Mouse (Mus musculus) CH12.LX (cell line): ENCODE data around the gene Birc7. TPM values are rescaled to one million over a fixed set of nuclear protein-coding genes. Genes with fewer than 3 reads are reported as not detected.

Source experiments
- DNase-seq: peaks from one replicate; pipeline ENCODE4 v3.0.0-alpha.2; 2013; ENCODE audit errors: extremely low read depth
- H3K27ac ChIP-seq: 2 replicates; pipeline ENCODE4 v1.5.1; 2012; ENCODE audit warnings: low read depth, mild to moderate bottlenecking, control low read depth, moderate library complexity; ENCODE audit not compliant: insufficient read depth
- H3K27me3 ChIP-seq: replicated peaks from 2 replicates; pipeline ENCODE3; 2012; ENCODE audit warnings: inconsistent platforms
- H3K36me3 ChIP-seq, 2 experiments: replicated peaks in 1 of 2; 2 replicates each; pipeline versions ENCODE3 to v1.6.1; 2012; ENCODE audit warnings: inconsistent platforms in 1 of 2, low read length in 1 of 2, mild to moderate bottlenecking in 1 of 2, mixed read lengths in 1 of 2, moderate library complexity in 1 of 2; ENCODE audit not compliant: control insufficient read depth in 1 of 2, insufficient read depth in 1 of 2
- H3K4me1 ChIP-seq, 2 experiments: 2 replicates each; pipeline ENCODE4 v1.6.1; 2012; ENCODE audit warnings: inconsistent platforms in 1 of 2, moderate library complexity in 1 of 2; ENCODE audit not compliant: insufficient read depth in 2 of 2, control insufficient read depth in 1 of 2
- H3K4me2 ChIP-seq: 2 replicates; pipeline ENCODE4 v1.6.1; 2012; ENCODE audit warnings: low read depth, mild to moderate bottlenecking, control low read depth; ENCODE audit not compliant: poor library complexity, insufficient read depth, severe bottlenecking
- H3K4me3 ChIP-seq, 3 experiments: fragments of 150-350 bp in 1 of 3; sonication (generic) in 1 of 3; replicated peaks in 1 of 3; 2 replicates each; pipeline versions ENCODE3 to v1.5.1; 2011 to 2012; ENCODE audit warnings: low read depth in 2 of 3, low read length in 2 of 3, mild to moderate bottlenecking in 2 of 3, moderate library complexity in 2 of 3, control low read depth in 1 of 3, improper control_type of control experiment in 1 of 3, inconsistent platforms in 1 of 3, mixed read lengths in 1 of 3; ENCODE audit not compliant: poor library complexity in 1 of 3
- H3K79me2 ChIP-seq: replicated peaks from 2 replicates; pipeline ENCODE4 v1.6.1; 2012; ENCODE audit warnings: mild to moderate bottlenecking, moderate library complexity; ENCODE audit not compliant: control insufficient read depth, poor library complexity, insufficient read depth, severe bottlenecking; ENCODE audit errors: extremely low read depth
- H3K9ac ChIP-seq: 2 replicates; pipeline ENCODE4 v1.6.1; 2012; ENCODE audit warnings: low read depth, mild to moderate bottlenecking, control low read depth, moderate library complexity; ENCODE audit not compliant: insufficient read depth
- H3K9me3 ChIP-seq: replicated peaks from 2 replicates; pipeline ENCODE3; 2012; ENCODE audit warnings: low read length, inconsistent platforms, mixed read lengths
- BHLHE40 ChIP-seq: IDR thresholded peaks from 2 replicates; pipeline ENCODE4 v1.6.1; 2011; ENCODE audit warnings: mild to moderate bottlenecking, low read depth, low read length, improper control_type of control experiment
- CHD1 ChIP-seq: IDR thresholded peaks from 2 replicates; pipeline ENCODE4 v1.6.1; 2012; ENCODE audit warnings: low read depth, low read length, improper control_type of control experiment, inconsistent platforms
- CHD2 ChIP-seq: IDR thresholded peaks from 2 replicates; pipeline ENCODE4 v1.6.1; 2011; ENCODE audit warnings: low read length, improper control_type of control experiment
- E2F4 ChIP-seq: IDR thresholded peaks from 2 replicates; pipeline ENCODE4 v1.6.1; 2011; ENCODE audit warnings: low read depth, low read length, improper control_type of control experiment; ENCODE audit not compliant: insufficient replicate concordance
- IRF4 ChIP-seq: IDR thresholded peaks from 2 replicates; pipeline ENCODE4 v1.6.1; 2014; ENCODE audit warnings: low read depth, mild to moderate bottlenecking, inconsistent platforms, low read length, improper control_type of control experiment
- JUN ChIP-seq: IDR thresholded peaks from 2 replicates; pipeline ENCODE4 v1.6.1; 2011; ENCODE audit warnings: low read depth, mild to moderate bottlenecking, low read length, improper control_type of control experiment, moderate library complexity; ENCODE audit not compliant: insufficient read depth
- KAT2A ChIP-seq: IDR thresholded peaks from 2 replicates; pipeline ENCODE4 v1.6.1; 2012; ENCODE audit warnings: low read length, improper control_type of control experiment, inconsistent platforms; ENCODE audit not compliant: insufficient replicate concordance
- MAFK ChIP-seq: IDR thresholded peaks from 2 replicates; pipeline ENCODE4 v1.6.1; 2011; ENCODE audit warnings: low read length, improper control_type of control experiment; ENCODE audit not compliant: insufficient replicate concordance
- MAZ ChIP-seq: IDR thresholded peaks from 2 replicates; pipeline ENCODE4 v1.6.1; 2012; ENCODE audit warnings: low read depth, mild to moderate bottlenecking, inconsistent platforms, low read length, improper control_type of control experiment, moderate library complexity
- MXI1 ChIP-seq: IDR thresholded peaks from 2 replicates; pipeline ENCODE4 v1.6.1; 2011; ENCODE audit warnings: mild to moderate bottlenecking, low read depth, low read length, improper control_type of control experiment
- MYC ChIP-seq: IDR thresholded peaks from 2 replicates; pipeline ENCODE4 v1.6.1; 2011; ENCODE audit warnings: low read depth, mild to moderate bottlenecking, improper control_type of control experiment, low read length
- NELFE ChIP-seq: IDR thresholded peaks from 2 replicates; pipeline ENCODE4 v1.6.1; 2011; ENCODE audit warnings: low read depth, low read length, improper control_type of control experiment
- POLR2A ChIP-seq: IDR thresholded peaks from 2 replicates; pipeline ENCODE4 v1.6.1; 2011; ENCODE audit warnings: low read depth, mild to moderate bottlenecking, improper control_type of control experiment, low read length
- POLR2AphosphoS2 ChIP-seq: IDR thresholded peaks from 2 replicates; pipeline ENCODE4 v1.6.1; 2011; ENCODE audit warnings: low read depth, low read length, improper control_type of control experiment
- RAD21 ChIP-seq: IDR thresholded peaks from 2 replicates; pipeline ENCODE4 v1.6.1; 2011; ENCODE audit warnings: low read depth, mild to moderate bottlenecking, low read length, improper control_type of control experiment, moderate library complexity
- RCOR1 ChIP-seq: conservative IDR thresholded peaks from 2 replicates; pipeline ENCODE4 v1.6.1; 2012; ENCODE audit warnings: low read depth, mild to moderate bottlenecking, inconsistent platforms, low read length, improper control_type of control experiment
- SIN3A ChIP-seq: IDR thresholded peaks from 2 replicates; pipeline ENCODE4 v1.6.1; 2012; ENCODE audit warnings: low read length, improper control_type of control experiment, inconsistent platforms
- SMC3 ChIP-seq: IDR thresholded peaks from 2 replicates; pipeline ENCODE4 v1.6.1; 2011; ENCODE audit warnings: low read depth, low read length, improper control_type of control experiment
- TBP ChIP-seq: conservative IDR thresholded peaks from 2 replicates; pipeline ENCODE4 v1.6.1; 2011; ENCODE audit warnings: low read depth, low read length, improper control_type of control experiment
- USF2 ChIP-seq: conservative IDR thresholded peaks from 2 replicates; pipeline ENCODE4 v1.6.1; 2011; ENCODE audit warnings: low read depth, low read length, improper control_type of control experiment
- ZMIZ1 ChIP-seq: IDR thresholded peaks from 2 replicates; pipeline ENCODE4 v1.6.1; 2012; ENCODE audit warnings: low read depth, mild to moderate bottlenecking, inconsistent platforms, low read length, improper control_type of control experiment
- dilution Hi-C: fragments of 300-500 bp; cut with MboI; formaldehyde crosslinking; loops from 2 replicates; pipeline ENCODE4 v1.14.3; 2020; ENCODE audit warnings: low sequenced_read_pairs; ENCODE audit not compliant: extremely low pct_unique_long_range_greater_than_20kb, extremely low pct_ligation_motif_present
- in situ Hi-C: fragments of 300-500 bp; cut with MboI; formaldehyde crosslinking; loops from 3 replicates; pipeline ENCODE4 v1.14.3; 2019; ENCODE audit warnings: low sequenced_read_pairs, low pct_ligation_motif_present, low pct_unique_long_range_greater_than_20kb, mixed read lengths
- polyA plus RNA-seq: library from polyadenylated mRNA; unstranded; fragments of >175 nt; gene quantifications from 2 replicates; pipeline ENCODE4 v1.2.1, GENCODE M21; 2012; ENCODE audit warnings: low read depth; ENCODE audit not compliant: insufficient read length
- total RNA-seq, 2 experiments: library from RNA; depleted of rRNA; stranded (reverse); fragments of 300-350 nt in 1 of 2; fragments of >200 nt in 1 of 2; gene quantifications; 2 replicates each; pipeline ENCODE4 v1.2.3; 2012 to 2014

The Birc7 gene
- total and polyA plus RNA-seq, 3 experiments = not detected

DNA sequence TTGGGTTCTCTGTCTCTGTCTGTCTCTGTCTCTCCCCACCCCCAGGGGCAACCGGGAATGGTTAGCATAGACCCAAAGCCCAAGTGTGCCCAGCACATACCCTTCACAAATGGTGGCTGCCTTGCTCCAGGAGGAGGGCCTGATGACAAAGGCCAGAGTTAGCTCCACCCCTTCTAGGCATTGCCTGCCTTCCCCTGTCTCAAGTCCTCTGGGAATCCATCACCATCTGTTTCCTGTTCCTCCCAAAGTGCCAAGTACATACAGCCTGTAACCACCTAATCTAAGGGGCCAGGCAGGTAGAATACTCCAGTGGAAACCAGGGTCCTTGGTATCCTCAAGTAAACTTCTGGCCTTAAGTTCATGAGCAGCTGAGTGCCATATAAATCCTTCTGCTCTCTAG, 3.6 kb downstream of the Birc7 start:
- no peak for DNase-seq
- no peaks in the 10 kb centered on the region for H3K9me3 ChIP-seq
- no peaks in the 10 kb centered on the region for H3K79me2 ChIP-seq
- in situ Hi-C loops (loop anchor here (5.0 kb wide), 1 partner anchor 35 kb away; the partner anchor contains the start of gene Arfgap1), dilution Hi-C loops (no loop called here)
- H3K9ac ChIP-seq = no peak overlapping the region
- peaks cover 95% of the 10 kb centered on the region for H3K27me3 ChIP-seq
- H3K27ac ChIP-seq = no peak overlapping the region
- H3K4me2 ChIP-seq = no peak overlapping the region
- TF ChIP-seq SIN3A (no peak), NELFE (no peak), RAD21 (no peak), MXI1 (no peak), CHD1 (no peak), USF2 (no peak), RCOR1 (no peak), KAT2A (no peak), CHD2 (no peak), TBP (no peak), MAFK (no peak), JUN (no peak), POLR2AphosphoS2 (no peak)
- no peak overlapping the region for H3K4me3 ChIP-seq
- peaks cover 2 to 5% of the 10 kb centered on the region in 2 experiments; a peak in 1 of 4 replicates for H3K4me1 ChIP-seq
- no peaks in the 10 kb centered on the region for H3K36me3 ChIP-seq

GRCm38 (mm10) chr2:180940187-180940586, 11.4 kb downstream of the Birc7 start:
- in situ Hi-C loops (no loop called here), dilution Hi-C loops (no loop called here)
- peaks cover 86% of the 10 kb centered on the region for H3K27me3 ChIP-seq
- H3K9me3 ChIP-seq = no peaks in the 10 kb centered on the region
- H3K27ac ChIP-seq = no peak overlapping the region
- H3K36me3 ChIP-seq = no peaks in the 10 kb centered on the region
- no peak overlapping the region for H3K4me2 ChIP-seq
- no peaks in the 10 kb centered on the region for H3K79me2 ChIP-seq
- DNase-seq = no peak
- H3K4me1 ChIP-seq = no peaks in the 10 kb centered on the region
- TF ChIP-seq SMC3 (no peak), ZMIZ1 (no peak), TBP (no peak), IRF4 (no peak), USF2 (no peak), MAZ (no peak), E2F4 (no peak), CHD2 (no peak), MXI1 (no peak), POLR2A (no peak), BHLHE40 (no peak), MYC (no peak)
- H3K4me3 ChIP-seq = no peak overlapping the region
- H3K9ac ChIP-seq = no peak overlapping the region
